Mouse (Mus musculus): Measurements from ENCODE around the gene Kcnj3. TPM values are rescaled to one million over a fixed set of nuclear protein-coding genes. Genes with fewer than 3 reads are reported as not detected.

The Kcnj3 gene
- polyA plus RNA-seq (2012; rRNA removed), result 1.2 and 3.0 TPM in 2 replicates

GRCm38 (mm10) chr2:55435721-55436260 lies at the start of gene Kcnj3:
Gene Kcnj3 (plus strand): TSS chr2:55435970.
- Histone ChIP-seq H3K27ac (ENCODE audit: control insufficient read depth, insufficient read depth, low read length) (no peak within 1 kb of the TSS), H3K4me3 (ENCODE audit: control insufficient read depth, insufficient read depth, low read length) (no peak within 1 kb of the TSS)
- WGBS, result 8% methylated on average over 20 of the region's 20 CpGs

GRCm38 (mm10) chr2:55390330-55390989 lies 45.3 kb upstream of the Kcnj3 start:
- no peak overlapping the region for H3K27ac ChIP-seq (ENCODE audit: control insufficient read depth, insufficient read depth, low read length)
- WGBS, result 82% methylated on average over 3 of the region's 3 CpGs

More at GRCm38 (mm10) chr2:55435721-55436260, at the start of gene Kcnj3:
- Histone ChIP-seq H3K36me3 (ENCODE audit: control insufficient read depth, insufficient read depth, low read length) (no peaks in the 10 kb centered on the region), H3K27me3 (ENCODE audit: control insufficient read depth, insufficient read depth, low read length) (no peaks in the 10 kb centered on the region), H3K4me1 (replicated peaks; ENCODE audit: control insufficient read depth, insufficient read depth, low read length) (0 out of 2 replicates have a peak, but pooled peaks cover 2% of the 10 kb centered on the region)
- DNase-seq, result no peak
- no peak for TF ChIP-seq CTCF (IDR thresholded peaks at IDR 0.05; ENCODE audit: borderline replicate concordance, control insufficient read depth, extremely low read depth, insufficient read depth, low read length, poor library complexity)
- no peak for TF ChIP-seq POLR2A (IDR thresholded peaks at IDR 0.05; ENCODE audit: control insufficient read depth, extremely low read depth, insufficient read depth, low read length, poor library complexity)

GRCm38 (mm10) chr2:55405307-55405706 lies 30.5 kb upstream of the Kcnj3 start:
- 76% methylated on average over 1 of the region's 1 CpGs for WGBS
- DNase-seq, result no peak
- TF ChIP-seq CTCF (IDR thresholded peaks at IDR 0.05; ENCODE audit: borderline replicate concordance, control insufficient read depth, extremely low read depth, insufficient read depth, low read length, poor library complexity), result no peak
- no peak for TF ChIP-seq POLR2A (IDR thresholded peaks at IDR 0.05; ENCODE audit: control insufficient read depth, extremely low read depth, insufficient read depth, low read length, poor library complexity)

More at GRCm38 (mm10) chr2:55390330-55390989, 45.3 kb upstream of the Kcnj3 start:
- no peak for DNase-seq
- H3K4me3 ChIP-seq (ENCODE audit: control insufficient read depth, insufficient read depth, low read length), result no peak overlapping the region
- no peaks in the 10 kb centered on the region for H3K4me1 ChIP-seq (replicated peaks; ENCODE audit: control insufficient read depth, insufficient read depth, low read length)
- H3K27me3 ChIP-seq (ENCODE audit: control insufficient read depth, insufficient read depth, low read length), result no peaks in the 10 kb centered on the region
- H3K36me3 ChIP-seq (ENCODE audit: control insufficient read depth, insufficient read depth, low read length), result no peaks in the 10 kb centered on the region
- TF ChIP-seq POLR2A (IDR thresholded peaks at IDR 0.05; ENCODE audit: control insufficient read depth, extremely low read depth, insufficient read depth, low read length, poor library complexity) (no peak), CTCF (IDR thresholded peaks at IDR 0.05; ENCODE audit: borderline replicate concordance, control insufficient read depth, extremely low read depth, insufficient read depth, low read length, poor library complexity) (no peak)

GRCm38 (mm10) chr2:55427633-55428032 lies 8.1 kb upstream of the Kcnj3 start:
- Histone ChIP-seq H3K27me3 (ENCODE audit: control insufficient read depth, insufficient read depth, low read length) (no peaks in the 10 kb centered on the region), H3K4me1 (replicated peaks; ENCODE audit: control insufficient read depth, insufficient read depth, low read length) (no peaks in the 10 kb centered on the region), H3K36me3 (ENCODE audit: control insufficient read depth, insufficient read depth, low read length) (no peaks in the 10 kb centered on the region), H3K27ac (ENCODE audit: control insufficient read depth, insufficient read depth, low read length) (no peak overlapping the region), H3K4me3 (ENCODE audit: control insufficient read depth, insufficient read depth, low read length) (no peak overlapping the region)
- no peak for DNase-seq
- WGBS, result 56% methylated on average over 2 of the region's 2 CpGs
- no peak for TF ChIP-seq CTCF (IDR thresholded peaks at IDR 0.05; ENCODE audit: borderline replicate concordance, control insufficient read depth, extremely low read depth, insufficient read depth, low read length, poor library complexity)
- TF ChIP-seq POLR2A (IDR thresholded peaks at IDR 0.05; ENCODE audit: control insufficient read depth, extremely low read depth, insufficient read depth, low read length, poor library complexity), result no peak

More at GRCm38 (mm10) chr2:55405307-55405706, 30.5 kb upstream of the Kcnj3 start:
- Histone ChIP-seq H3K27ac (ENCODE audit: control insufficient read depth, insufficient read depth, low read length) (no peak overlapping the region), H3K36me3 (ENCODE audit: control insufficient read depth, insufficient read depth, low read length) (no peaks in the 10 kb centered on the region), H3K4me1 (replicated peaks; ENCODE audit: control insufficient read depth, insufficient read depth, low read length) (no peaks in the 10 kb centered on the region), H3K27me3 (ENCODE audit: control insufficient read depth, insufficient read depth, low read length) (no peaks in the 10 kb centered on the region), H3K4me3 (ENCODE audit: control insufficient read depth, insufficient read depth, low read length) (no peak overlapping the region)

GRCm38 (mm10) chr2:55432104-55432503 lies 3.7 kb upstream of the Kcnj3 start:
- Histone ChIP-seq H3K27me3 (ENCODE audit: control insufficient read depth, insufficient read depth, low read length) (no peaks in the 10 kb centered on the region), H3K27ac (ENCODE audit: control insufficient read depth, insufficient read depth, low read length) (no peak overlapping the region), H3K4me3 (ENCODE audit: control insufficient read depth, insufficient read depth, low read length) (no peak overlapping the region), H3K36me3 (ENCODE audit: control insufficient read depth, insufficient read depth, low read length) (no peaks in the 10 kb centered on the region), H3K4me1 (replicated peaks; ENCODE audit: control insufficient read depth, insufficient read depth, low read length) (0 out of 2 replicates have a peak, but pooled peaks cover 2% of the 10 kb centered on the region)
- WGBS, result 87% methylated on average over 4 of the region's 4 CpGs
- TF ChIP-seq CTCF (IDR thresholded peaks at IDR 0.05; ENCODE audit: borderline replicate concordance, control insufficient read depth, extremely low read depth, insufficient read depth, low read length, poor library complexity) (no peak), POLR2A (IDR thresholded peaks at IDR 0.05; ENCODE audit: control insufficient read depth, extremely low read depth, insufficient read depth, low read length, poor library complexity) (no peak)
- no peak for DNase-seq

- no peak for DNase-seq
- no peak overlapping the region for H3K27ac ChIP-seq (ENCODE audit: control insufficient read depth, insufficient read depth, low read length)
Observed at GRCm38 (mm10) chr2:55436261-55437006, 664 bp downstream of the Kcnj3 start.

More at GRCm38 (mm10) chr2:55436261-55437006, 664 bp downstream of the Kcnj3 start:
- Histone ChIP-seq H3K36me3 (ENCODE audit: control insufficient read depth, insufficient read depth, low read length) (no peaks in the 10 kb centered on the region), H3K27me3 (ENCODE audit: control insufficient read depth, insufficient read depth, low read length) (no peaks in the 10 kb centered on the region), H3K4me3 (ENCODE audit: control insufficient read depth, insufficient read depth, low read length) (no peak overlapping the region), H3K4me1 (replicated peaks; ENCODE audit: control insufficient read depth, insufficient read depth, low read length) (0 out of 2 replicates have a peak, but pooled peaks cover 2% of the 10 kb centered on the region)
- 9% methylated on average over 21 of the region's 21 CpGs for WGBS
- TF ChIP-seq CTCF (IDR thresholded peaks at IDR 0.05; ENCODE audit: borderline replicate concordance, control insufficient read depth, extremely low read depth, insufficient read depth, low read length, poor library complexity), result no peak
- TF ChIP-seq POLR2A (IDR thresholded peaks at IDR 0.05; ENCODE audit: control insufficient read depth, extremely low read depth, insufficient read depth, low read length, poor library complexity), result no peak

Measured in thymus, adult 2 months (tissue).